Mouse (Mus musculus) kidney, embryonic 14.5 days (tissue): ENCODE results near the gene Kera. TPM values are rescaled to one million over a fixed set of nuclear protein-coding genes. Genes with fewer than 3 reads are reported as not detected.

Experiments used
- ATAC-seq: fragments of 200-750 bp; cut with Nextera tagmentation; 2 replicates; pipeline ENCODE4 v1.8.0; 2017; ENCODE audit warnings: moderate number of reproducible peaks, mild to moderate bottlenecking, moderate TSS enrichment, moderate library complexity; ENCODE audit not compliant: low FRiP score, low TSS enrichment
- H3K27ac ChIP-seq: fragments of 300-500 bp; sonication (generic); 2 replicates; pipeline ENCODE4 v1.5.1; 2014; ENCODE audit warnings: low read depth, mild to moderate bottlenecking, low read length, moderate library complexity, mixed read lengths
- H3K27me3 ChIP-seq: fragments of 300-500 bp; sonication (generic); 2 replicates; pipeline ENCODE4 v1.6.1; 2014; ENCODE audit warnings: mild to moderate bottlenecking, low read length; ENCODE audit not compliant: control insufficient read depth, insufficient read depth
- H3K36me3 ChIP-seq: fragments of 300-500 bp; sonication (generic); 2 replicates; pipeline ENCODE4 v1.6.1; 2014; ENCODE audit warnings: low read length, mixed read lengths; ENCODE audit not compliant: control insufficient read depth, insufficient read depth
- H3K4me1 ChIP-seq: fragments of 300-500 bp; sonication (generic); 2 replicates; pipeline ENCODE4 v1.6.1; 2014; ENCODE audit warnings: low read length, mixed read lengths; ENCODE audit not compliant: control insufficient read depth, insufficient read depth
- H3K4me2 ChIP-seq: fragments of 300-500 bp; sonication (generic); replicated peaks from 2 replicates; pipeline ENCODE4 v1.6.1; 2014; ENCODE audit warnings: low read depth, mild to moderate bottlenecking, low read length
- H3K4me3 ChIP-seq: fragments of 300-500 bp; sonication (generic); 2 replicates; pipeline ENCODE4 v1.5.1; 2014; ENCODE audit warnings: mild to moderate bottlenecking, low read length
- H3K9ac ChIP-seq: fragments of 300-500 bp; sonication (generic); 2 replicates; pipeline ENCODE4 v1.6.1; 2014; ENCODE audit warnings: low read depth, mild to moderate bottlenecking, low read length, moderate library complexity
- H3K9me3 ChIP-seq: fragments of 300-500 bp; sonication (generic); 2 replicates; pipeline ENCODE4 v1.6.1; 2016; ENCODE audit warnings: low read length; ENCODE audit not compliant: control insufficient read depth
- WGBS: fragments of 180-500 bp; shearing (Covaris S2); extraction: QIAGEN DNeasy Blood & Tissue Kit; methylation state at CpG from one replicate; pipeline ENCODE4 v1.1.7; 2014; 5-methylcytosine and 5-hydroxymethylcytosine counted together
- polyA plus RNA-seq: library from polyadenylated mRNA; unstranded; fragments of >200 nt; fragmentation: Nextera tagmentation; extraction: Ambion mirVana; gene quantifications from 2 replicates; pipeline ENCODE4 v1.2.1, GENCODE M21; 2014

The Kera gene
- polyA plus RNA-seq, 1 experiment from 2014 or later: 0.09 TPM

DNA sequence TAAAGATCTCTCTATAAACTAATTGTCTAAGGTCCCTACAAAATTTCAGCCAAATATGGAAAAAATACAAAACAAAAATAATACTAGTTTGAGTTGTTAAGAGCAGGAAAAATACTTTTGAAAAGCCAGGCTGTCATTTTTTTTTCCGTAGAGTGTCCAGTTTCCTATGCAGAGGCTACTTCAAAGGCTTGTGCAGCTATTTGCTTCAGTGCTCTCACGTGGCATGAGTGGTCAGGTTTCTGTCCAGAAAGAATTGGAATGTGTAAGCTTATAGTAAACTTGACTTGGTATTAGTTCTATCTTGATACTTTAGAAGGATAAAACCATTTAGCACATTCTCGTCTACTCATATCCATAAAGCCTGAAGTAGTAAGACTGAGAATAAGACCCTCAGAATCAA is 15.0 kb upstream of the Kera start:
- no peak overlapping the region for H3K4me2 ChIP-seq
- no peak overlapping the region for H3K9ac ChIP-seq
- no peaks in the 10 kb centered on the region for H3K27me3 ChIP-seq
- ATAC-seq: 0 out of 2 replicates have a peak, but pooled peaks have one; percentile 57
- H3K4me1 ChIP-seq: no peaks in the 10 kb centered on the region
- no peak overlapping the region for H3K4me3 ChIP-seq
- WGBS: 37% methylated on average over 3 of the region's 3 CpGs
- H3K9me3 ChIP-seq: no peaks in the 10 kb centered on the region
- H3K36me3 ChIP-seq: no peaks in the 10 kb centered on the region
- no peak overlapping the region for H3K27ac ChIP-seq

DNA sequence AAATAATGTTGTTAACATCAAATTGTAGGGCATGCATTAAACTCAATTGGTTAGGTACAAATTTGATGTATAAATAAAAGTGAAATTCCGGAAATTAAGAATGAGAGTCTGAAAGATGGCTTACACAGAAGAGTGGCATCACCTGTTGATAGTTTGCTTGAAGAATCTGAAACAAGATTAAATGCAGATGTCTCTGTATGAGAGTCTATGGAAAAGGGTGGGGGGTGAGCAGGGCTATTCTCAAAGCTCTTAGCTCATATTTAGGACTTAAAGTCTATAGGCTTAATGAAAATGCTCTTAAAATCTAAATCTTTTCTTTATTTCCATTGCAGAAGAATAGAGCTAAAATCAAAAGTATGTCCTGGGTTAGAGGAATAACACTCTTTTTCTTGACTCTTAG is 11.0 kb upstream of the Kera start:
- no peak overlapping the region for H3K9ac ChIP-seq
- ATAC-seq: no peak
- no peak overlapping the region for H3K27ac ChIP-seq
- H3K4me2 ChIP-seq: no peak overlapping the region
- no peaks in the 10 kb centered on the region for H3K27me3 ChIP-seq
- H3K4me1 ChIP-seq: no peaks in the 10 kb centered on the region
- H3K9me3 ChIP-seq: no peaks in the 10 kb centered on the region
- WGBS: 94% methylated on average over 1 of the region's 1 CpGs
- no peaks in the 10 kb centered on the region for H3K36me3 ChIP-seq
- no peak overlapping the region for H3K4me3 ChIP-seq

DNA sequence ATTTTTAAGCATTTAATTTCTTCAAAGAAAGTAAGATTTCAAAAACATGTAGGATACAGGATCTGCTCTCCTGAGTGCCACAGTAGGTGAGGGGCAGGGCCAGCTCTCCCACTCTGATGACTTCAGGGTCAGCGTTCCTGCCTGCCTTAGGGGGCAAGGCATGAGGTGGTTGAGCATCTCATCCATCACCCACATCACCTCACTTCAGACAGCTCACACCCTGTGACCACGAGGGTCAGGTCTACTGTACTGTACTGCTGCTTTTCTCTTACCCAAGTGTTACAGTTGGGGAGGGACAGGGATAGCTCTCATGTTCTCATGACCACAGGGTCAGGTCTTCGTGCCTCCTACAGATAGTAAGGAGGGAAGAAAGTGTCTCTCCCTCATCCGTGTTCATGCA is 4.9 kb upstream of the Kera start:
- WGBS: 41% methylated on average over 4 of the region's 4 CpGs
- no peak overlapping the region for H3K4me3 ChIP-seq

DNA sequence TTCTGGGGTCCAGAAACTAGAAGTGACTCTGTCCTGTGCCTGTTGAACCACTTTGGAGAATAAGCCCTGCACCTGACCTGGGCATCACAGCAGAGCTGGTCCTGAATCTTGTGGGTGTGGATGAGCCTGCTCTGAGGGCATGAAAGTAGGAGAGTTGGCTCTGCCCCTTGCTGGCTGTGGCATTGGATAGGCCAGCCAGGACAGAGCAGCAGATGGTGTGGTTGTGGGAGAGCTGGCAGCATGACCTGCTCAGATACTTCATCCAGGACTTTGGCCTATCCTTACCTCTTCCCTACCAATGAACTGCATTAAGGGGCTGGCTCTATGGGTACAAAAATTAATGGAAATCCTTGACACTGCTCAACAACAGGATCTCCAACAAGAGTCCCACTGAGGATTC is 3.4 kb upstream of the Kera start:
- H3K27me3 ChIP-seq: no peaks in the 10 kb centered on the region
- ATAC-seq: no peak
- H3K9ac ChIP-seq: no peak overlapping the region
- H3K4me3 ChIP-seq: no peak overlapping the region
- H3K4me2 ChIP-seq: no peak overlapping the region
- H3K27ac ChIP-seq: no peak overlapping the region
- H3K9me3 ChIP-seq: no peaks in the 10 kb centered on the region
- H3K4me1 ChIP-seq: no peaks in the 10 kb centered on the region
- H3K36me3 ChIP-seq: no peaks in the 10 kb centered on the region

More for the DNA sequence above, 4.9 kb upstream of the Kera start:
- Histone ChIP-seq H3K27ac (no peak overlapping the region), H3K4me1 (no peaks in the 10 kb centered on the region), H3K36me3 (no peaks in the 10 kb centered on the region), H3K27me3 (no peaks in the 10 kb centered on the region), H3K4me2 (no peak overlapping the region), H3K9me3 (no peaks in the 10 kb centered on the region), H3K9ac (no peak overlapping the region)
- peak; percentile 35; the same call in 1 of the 2 replicates for ATAC-seq

DNA sequence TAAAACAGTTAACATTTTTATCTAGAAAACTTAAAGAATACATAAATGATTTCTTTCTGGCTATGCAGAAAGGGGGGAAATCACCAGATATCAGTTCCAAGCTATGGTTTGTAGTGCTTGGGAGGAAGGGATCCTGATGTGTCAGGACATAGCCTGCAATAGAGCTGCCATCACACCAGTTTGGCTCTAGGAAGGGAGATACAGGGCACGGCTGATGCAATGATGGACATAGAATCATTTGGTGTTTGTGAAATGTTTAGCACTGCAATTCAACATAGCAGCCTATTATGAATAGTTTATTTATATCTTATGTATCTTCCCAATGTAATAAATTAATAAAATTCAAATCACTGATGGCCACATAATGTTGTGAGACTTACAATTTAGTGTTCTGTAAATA is 15.6 kb downstream of the Kera start:
- no peak overlapping the region for H3K27ac ChIP-seq
- H3K4me2 ChIP-seq: no peak overlapping the region
- no peak for ATAC-seq
- H3K4me1 ChIP-seq: no peaks in the 10 kb centered on the region
- no peaks in the 10 kb centered on the region for H3K27me3 ChIP-seq
- H3K9ac ChIP-seq: no peak overlapping the region
- 90% methylated on average over 1 of the region's 1 CpGs for WGBS
- no peak overlapping the region for H3K4me3 ChIP-seq
- no peaks in the 10 kb centered on the region for H3K36me3 ChIP-seq
- H3K9me3 ChIP-seq: no peaks in the 10 kb centered on the region

DNA sequence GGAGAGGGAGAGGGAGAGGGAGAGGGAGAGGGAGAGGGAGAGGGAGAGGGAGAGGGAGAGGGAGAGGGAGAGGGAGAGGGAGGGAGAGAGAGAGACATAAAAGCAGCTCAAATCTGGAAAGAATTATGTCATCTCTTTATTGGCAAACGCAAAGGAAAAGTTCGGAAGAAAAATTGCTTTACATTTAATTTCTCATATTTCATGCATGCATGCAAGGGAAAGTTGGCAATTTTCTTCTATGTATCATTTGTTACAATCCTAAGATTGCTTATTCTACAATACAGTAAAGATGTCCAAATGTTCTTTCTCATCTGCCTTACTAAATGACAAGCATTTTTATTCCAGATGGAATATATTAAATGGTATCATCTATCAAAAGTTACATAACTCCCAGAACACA is 17.7 kb downstream of the Kera start:
- Histone ChIP-seq H3K4me2 (no peak overlapping the region), H3K36me3 (no peaks in the 10 kb centered on the region), H3K9me3 (no peaks in the 10 kb centered on the region), H3K4me1 (no peaks in the 10 kb centered on the region), H3K4me3 (no peak overlapping the region), H3K27me3 (no peaks in the 10 kb centered on the region), H3K9ac (no peak overlapping the region), H3K27ac (no peak overlapping the region)
- WGBS: 63% methylated on average over 2 of the region's 2 CpGs
- ATAC-seq: no peak

DNA sequence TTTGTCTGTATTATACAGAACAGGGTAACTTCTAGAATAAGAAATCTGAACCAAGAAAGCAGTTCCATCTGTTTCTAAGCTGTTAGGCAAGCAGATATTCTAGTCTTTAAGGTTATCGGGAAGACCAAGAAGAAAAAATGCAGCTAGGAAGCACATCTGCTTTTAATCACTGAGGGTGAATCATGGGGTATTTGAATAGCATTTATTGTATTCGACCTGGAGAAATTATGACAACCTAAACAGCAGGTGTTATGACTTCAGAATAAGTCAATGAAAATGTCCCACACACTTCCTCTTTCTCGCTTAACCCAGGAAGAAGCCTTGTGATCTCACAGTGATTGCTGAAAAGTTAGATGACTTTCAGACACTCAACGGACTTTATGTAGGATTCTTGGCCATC is 18.4 kb downstream of the Kera start:
- H3K27ac ChIP-seq: no peak overlapping the region
- WGBS: 50% methylated on average over 4 of the region's 4 CpGs

DNA sequence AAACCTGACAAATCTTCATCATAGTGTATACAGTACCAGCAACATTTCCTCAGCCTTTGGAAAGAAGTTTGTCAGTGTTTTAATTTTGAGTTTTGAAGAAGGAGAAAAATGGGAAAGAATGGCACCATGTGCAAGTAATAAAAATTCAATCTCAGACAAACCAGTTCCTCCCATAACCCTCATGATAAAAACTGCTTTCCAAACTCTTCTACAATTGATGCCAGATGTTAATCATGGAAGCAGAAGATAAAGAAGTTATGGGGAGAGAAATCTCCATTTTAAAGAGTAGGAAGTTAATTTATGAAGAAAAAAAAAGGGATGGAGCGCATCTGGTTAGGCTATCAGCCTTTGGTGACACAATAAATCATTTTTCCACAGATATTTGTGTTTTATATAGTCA is 19.9 kb downstream of the Kera start:
- no peak overlapping the region for H3K9ac ChIP-seq
- 73% methylated on average over 1 of the region's 1 CpGs for WGBS
- no peaks in the 10 kb centered on the region for H3K4me1 ChIP-seq
- H3K27ac ChIP-seq: no peak overlapping the region
- H3K27me3 ChIP-seq: no peaks in the 10 kb centered on the region
- no peak overlapping the region for H3K4me3 ChIP-seq
- no peaks in the 10 kb centered on the region for H3K9me3 ChIP-seq
- no peak for ATAC-seq
- H3K36me3 ChIP-seq: no peaks in the 10 kb centered on the region
- no peak overlapping the region for H3K4me2 ChIP-seq

More for the DNA sequence above, 18.4 kb downstream of the Kera start:
- Histone ChIP-seq H3K27me3 (no peaks in the 10 kb centered on the region), H3K9ac (no peak overlapping the region), H3K36me3 (no peaks in the 10 kb centered on the region), H3K4me1 (no peaks in the 10 kb centered on the region), H3K9me3 (no peaks in the 10 kb centered on the region), H3K4me2 (no peak overlapping the region), H3K4me3 (no peak overlapping the region)
- no peak for ATAC-seq

DNA sequence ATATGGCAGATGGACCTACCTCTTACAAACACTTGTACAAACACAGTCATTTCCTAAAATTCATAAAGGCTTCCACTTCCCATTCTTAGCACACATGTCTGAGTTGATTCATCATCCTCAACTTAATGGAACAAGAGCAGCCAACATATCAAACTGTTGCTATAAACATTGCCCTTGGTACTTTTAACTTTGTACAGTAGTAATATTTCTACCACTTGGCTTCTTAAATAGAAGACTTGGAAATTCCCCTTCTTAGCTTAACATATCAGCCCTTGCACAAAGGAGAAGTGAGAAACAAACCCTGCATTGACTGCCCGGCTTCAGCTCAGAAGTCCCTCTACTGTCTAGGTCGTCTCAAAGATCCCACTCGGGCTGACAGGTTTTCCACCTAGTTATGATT is 24.4 kb downstream of the Kera start:
- ATAC-seq: no peak
- WGBS: 93% methylated on average over 3 of the region's 3 CpGs

DNA sequence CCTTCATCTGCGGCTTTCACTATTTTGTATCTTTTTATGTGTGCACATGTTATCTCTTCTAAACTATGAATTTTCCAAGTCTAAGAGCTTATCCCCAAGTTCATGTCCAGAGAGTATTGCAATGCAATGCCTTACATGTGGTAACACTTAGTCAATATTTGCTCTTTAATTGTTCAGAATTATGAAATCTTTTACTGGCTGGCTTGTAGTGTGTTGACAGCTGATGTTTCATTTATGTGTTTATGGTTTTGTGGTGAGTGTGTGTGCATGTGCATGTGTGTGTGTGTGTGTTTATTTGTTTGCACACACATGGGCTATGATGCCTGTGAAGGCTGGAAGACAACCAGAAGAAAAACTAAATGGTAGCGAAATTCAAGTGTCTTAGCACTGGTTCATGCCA is 35.2 kb downstream of the Kera start:
- Histone ChIP-seq H3K27ac (no peak overlapping the region), H3K36me3 (no peaks in the 10 kb centered on the region), H3K27me3 (no peaks in the 10 kb centered on the region), H3K4me1 (no peaks in the 10 kb centered on the region), H3K9me3 (no peaks in the 10 kb centered on the region), H3K4me3 (no peak overlapping the region), H3K9ac (no peak overlapping the region), H3K4me2 (no peak overlapping the region)
- no peak for ATAC-seq
- WGBS: 96% methylated on average over 2 of the region's 2 CpGs

More for the DNA sequence above, 24.4 kb downstream of the Kera start:
- Histone ChIP-seq H3K9ac (no peak overlapping the region), H3K27ac (no peak overlapping the region), H3K4me3 (no peak overlapping the region), H3K36me3 (no peaks in the 10 kb centered on the region), H3K4me2 (no peak overlapping the region), H3K4me1 (no peaks in the 10 kb centered on the region), H3K27me3 (no peaks in the 10 kb centered on the region), H3K9me3 (no peaks in the 10 kb centered on the region)
